Mouse (Mus musculus) brain, embryonic 14.5 days (tissue): ENCODE measurements around the gene Hs3st3b1.

Source experiments
- CTCF ChIP-seq: fragments of 200-500 bp; IDR thresholded peaks from 2 replicates; pipeline ENCODE4 v1.5.1; 2012; ENCODE audit warnings: inconsistent platforms, mild to moderate bottlenecking, moderate library complexity, borderline replicate concordance; ENCODE audit not compliant: insufficient read depth, insufficient read length; ENCODE audit errors: extremely low read depth
- POLR2A ChIP-seq: fragments of 200-500 bp; IDR thresholded peaks from 2 replicates; pipeline ENCODE4 v1.6.1; 2012; ENCODE audit warnings: mild to moderate bottlenecking, inconsistent platforms, borderline replicate concordance; ENCODE audit not compliant: poor library complexity, insufficient read depth, insufficient read length, severe bottlenecking; ENCODE audit errors: extremely low read depth

- no peak for TF ChIP-seq CTCF
- TF ChIP-seq POLR2A: no peak
These were observed 76.7 kb downstream of the Hs3st3b1 start for GRCm38 (mm10) chr11:63845379-63845778.
